Mouse (Mus musculus): ENCODE data around the gene Melk. TPM values are rescaled to one million over a fixed set of nuclear protein-coding genes. Genes with fewer than 3 reads are reported as not detected.

The Melk gene
- total RNA-seq (2015) (17.4 and 18.9 TPM in 2 replicates), total RNA-seq (2017) (22.3 and 25.2 TPM in 2 replicates)

DNA sequence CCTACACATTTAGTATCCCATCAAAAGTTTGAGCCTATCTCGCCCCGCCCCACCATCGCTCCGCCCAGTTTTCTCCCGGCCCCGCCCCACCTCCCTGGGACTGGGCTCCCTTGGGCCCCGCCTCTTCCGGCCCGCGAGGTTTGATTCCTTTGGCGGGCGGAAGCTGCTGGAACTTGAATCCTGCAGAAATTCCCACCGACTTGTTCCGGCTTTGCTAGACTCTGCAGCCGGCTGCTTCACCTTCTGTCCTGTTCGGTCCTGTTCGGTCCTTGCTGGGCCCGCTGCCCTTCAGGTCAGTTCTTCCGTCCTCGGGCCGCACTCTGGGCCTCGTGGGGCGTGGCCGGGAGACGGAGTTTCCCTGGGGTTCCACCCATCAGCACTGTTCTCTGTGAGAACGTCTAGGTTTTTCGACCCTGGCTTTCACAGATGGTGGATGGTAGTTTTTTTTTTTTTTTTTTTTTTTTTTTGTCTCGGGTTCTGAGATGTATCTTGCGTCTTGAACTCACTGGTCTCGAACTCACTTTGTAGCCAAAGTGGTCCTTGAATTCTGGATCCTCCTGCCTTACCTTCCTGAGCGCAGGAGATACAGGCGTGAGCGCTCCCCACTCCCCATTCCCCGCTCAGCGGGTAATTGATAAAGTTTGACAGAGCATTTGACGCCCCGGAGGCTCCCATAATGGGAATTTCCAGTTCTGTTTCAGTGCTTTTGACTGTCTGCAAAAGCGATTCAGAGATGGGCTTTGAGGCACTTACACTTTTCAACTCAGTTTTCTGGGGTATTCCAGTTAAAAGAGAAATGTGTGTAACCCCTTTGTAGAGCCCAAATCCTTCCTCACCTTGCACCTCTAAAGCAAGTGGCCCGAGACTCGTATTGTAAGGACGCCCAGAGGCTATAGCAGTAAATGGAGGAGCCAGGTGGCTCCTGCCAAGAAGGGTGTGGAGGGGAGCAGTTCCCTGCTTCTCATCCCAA is at the start of gene Melk:
TSS of gene Melk (plus strand) at position 96 of the 970 bp plus-strand sequence.
- ATAC-seq (replicated peaks; ENCODE audit: poor library complexity), result peak; percentile 97

DNA sequence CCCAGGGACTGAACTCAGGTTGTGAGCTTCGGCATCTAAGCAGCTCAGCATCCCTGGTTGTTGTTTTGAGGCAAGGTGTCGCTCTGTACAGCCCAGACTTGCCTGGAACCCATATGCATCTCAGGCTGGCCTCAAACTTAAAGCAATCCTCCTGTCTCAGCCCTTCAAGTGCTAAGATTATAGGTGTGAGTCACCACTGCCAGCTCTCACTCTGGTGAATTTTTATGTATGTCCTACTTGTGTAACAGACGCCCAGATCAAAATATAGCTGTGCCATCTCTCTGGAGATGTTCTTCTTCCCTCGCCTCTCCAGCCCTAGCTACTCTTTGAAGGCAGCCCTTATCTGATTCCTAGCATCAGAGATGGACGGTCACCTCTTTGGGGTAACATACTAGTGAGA is 49.2 kb upstream of the Melk start:
- ATAC-seq (replicated peaks; ENCODE audit: poor library complexity), result no peak

DNA sequence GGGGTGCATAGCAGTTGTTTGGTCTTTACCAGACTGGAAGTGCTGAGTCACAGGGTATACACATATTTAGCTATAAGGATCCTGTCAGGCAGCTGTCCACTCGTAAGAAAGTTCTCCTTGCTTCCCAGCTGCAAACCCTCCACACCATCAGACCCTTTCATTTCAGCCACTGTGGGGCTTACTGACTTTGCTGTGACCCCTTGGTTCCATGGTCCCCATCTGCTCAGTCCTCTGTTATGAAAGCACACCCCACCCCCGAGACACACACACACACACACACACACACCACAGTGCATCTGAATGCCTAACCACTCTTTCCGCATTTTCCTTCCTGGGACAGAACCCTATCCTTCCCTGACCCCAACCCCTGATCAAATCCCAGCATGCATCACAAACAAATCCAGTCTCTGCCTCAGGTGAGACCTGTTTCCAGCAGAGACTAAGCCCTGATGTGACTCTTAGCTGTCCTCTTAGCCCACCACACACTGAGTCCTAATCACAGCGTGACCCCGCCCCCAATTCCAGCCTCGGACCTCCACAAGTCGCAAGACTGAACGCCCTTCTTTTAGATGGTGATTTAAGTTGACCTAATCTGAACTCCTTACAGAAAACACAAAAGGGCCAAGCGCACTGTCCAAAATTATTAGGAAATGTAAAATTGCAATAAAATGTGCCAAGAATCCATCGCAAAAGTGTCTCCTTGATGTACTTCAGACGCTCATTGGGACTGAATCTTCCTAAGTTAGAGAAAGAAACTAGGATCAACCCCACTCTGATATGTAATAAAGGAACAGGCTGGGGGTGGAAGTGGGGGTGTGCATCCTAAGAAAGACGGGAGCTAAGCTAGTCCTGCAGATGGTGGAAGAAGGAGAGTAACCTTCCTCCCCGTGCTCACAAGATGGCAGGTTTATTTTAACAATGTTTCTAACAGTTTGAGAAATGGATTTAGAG is 48.4 kb upstream of the Melk start:
- no peak for ATAC-seq (replicated peaks; ENCODE audit: poor library complexity)

DNA sequence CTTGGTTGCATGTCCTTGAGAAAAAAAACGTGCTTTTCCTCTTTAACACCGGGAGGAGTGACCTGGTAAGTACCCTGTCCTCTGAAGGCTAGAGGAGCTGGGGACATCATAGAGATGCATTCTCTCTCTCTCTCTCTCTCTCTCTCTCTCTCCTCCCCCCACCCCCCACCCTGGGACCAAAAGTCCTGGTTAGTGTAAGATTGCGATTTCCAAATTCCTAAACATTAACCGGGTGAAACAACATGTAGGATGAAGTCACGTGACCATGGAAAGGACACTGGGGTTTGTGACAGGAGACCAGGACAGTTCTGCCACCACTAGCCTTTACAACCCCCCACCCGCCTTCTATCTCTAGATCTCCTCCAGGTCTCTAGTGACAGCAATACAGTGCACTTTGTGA is 47.5 kb upstream of the Melk start:
- no peak for ATAC-seq (replicated peaks; ENCODE audit: poor library complexity)

DNA sequence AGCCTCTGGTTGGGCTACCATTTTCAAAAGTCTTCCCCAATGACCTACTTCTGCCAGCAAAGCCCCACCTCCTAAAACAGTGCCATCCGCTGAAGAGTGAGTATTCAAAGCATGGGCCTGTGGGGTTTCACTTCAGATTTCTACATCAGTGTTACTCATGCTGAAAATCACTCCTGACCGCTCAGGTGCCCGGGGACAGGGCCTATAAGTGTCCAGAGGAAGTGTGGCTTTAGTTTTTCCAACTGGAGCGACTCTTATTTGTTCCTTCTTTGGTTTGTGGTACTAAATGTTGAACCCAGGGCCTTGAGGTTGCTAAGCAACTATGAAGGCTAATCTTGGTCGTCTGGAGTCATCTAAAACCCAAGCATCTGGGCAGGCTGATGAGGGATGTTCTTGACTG is 46.1 kb upstream of the Melk start:
- ATAC-seq (replicated peaks; ENCODE audit: poor library complexity), result no peak

DNA sequence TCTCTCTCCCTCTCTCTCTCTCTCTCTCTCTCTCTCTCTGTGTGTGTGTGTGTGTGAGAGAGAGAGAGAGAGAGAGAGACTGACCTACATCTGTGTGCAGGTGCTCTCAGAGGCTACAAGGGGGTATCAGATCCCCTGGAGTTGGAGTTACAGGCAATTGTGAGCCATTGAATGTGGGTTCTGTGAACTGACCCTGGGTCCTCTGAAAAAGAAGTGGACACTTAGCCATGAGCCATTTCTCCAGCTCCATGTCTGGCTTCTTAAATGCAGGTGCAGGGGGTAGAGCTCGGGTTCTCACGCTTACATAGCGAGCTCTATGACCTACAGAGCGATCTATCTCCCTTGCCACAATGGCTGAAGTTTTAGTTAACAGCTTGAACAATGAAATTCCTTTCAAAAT is 41.5 kb upstream of the Melk start:
- no peak for ATAC-seq (replicated peaks; ENCODE audit: poor library complexity)

DNA sequence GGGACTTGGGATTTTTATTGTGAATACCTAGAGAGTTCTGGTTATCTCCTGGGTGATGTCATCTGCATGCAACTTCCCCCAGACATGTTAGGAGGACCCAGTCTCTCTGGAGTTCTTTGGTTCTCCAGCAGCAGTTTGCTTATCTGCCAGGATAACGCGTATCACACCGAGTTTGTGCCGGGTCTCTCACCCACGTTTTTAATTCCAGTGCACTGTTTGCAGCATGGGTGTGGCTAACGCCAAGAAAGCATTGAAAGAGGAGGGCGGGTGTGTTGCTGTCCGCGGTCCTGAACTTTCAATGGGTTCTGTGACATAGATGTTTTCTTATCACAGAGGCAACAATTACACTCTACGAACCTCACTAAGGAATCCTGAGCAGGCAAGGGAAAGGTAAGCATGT is 40.4 kb upstream of the Melk start:
- peak; percentile 90 for ATAC-seq (replicated peaks; ENCODE audit: poor library complexity)

DNA sequence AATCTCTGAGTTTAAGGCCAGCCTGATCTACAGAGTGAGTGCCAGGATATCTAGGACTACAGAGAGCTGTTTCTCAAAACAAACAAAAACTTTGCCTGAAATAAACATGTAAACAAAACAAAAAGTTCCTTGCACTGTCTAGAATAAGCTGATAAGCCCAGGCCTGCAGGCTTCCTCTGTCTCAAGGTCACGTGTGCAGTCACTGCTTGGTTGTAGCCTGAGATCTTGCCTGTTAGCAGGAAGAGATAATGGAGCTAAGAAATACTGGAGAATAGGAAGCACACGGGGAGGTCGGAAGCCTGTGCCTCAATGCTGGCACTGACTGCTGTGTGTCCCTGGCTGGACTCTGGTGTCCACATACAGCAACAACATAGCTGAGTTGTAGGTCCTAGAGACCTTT is 35.2 kb upstream of the Melk start:
- ATAC-seq (replicated peaks; ENCODE audit: poor library complexity), result no peak

DNA sequence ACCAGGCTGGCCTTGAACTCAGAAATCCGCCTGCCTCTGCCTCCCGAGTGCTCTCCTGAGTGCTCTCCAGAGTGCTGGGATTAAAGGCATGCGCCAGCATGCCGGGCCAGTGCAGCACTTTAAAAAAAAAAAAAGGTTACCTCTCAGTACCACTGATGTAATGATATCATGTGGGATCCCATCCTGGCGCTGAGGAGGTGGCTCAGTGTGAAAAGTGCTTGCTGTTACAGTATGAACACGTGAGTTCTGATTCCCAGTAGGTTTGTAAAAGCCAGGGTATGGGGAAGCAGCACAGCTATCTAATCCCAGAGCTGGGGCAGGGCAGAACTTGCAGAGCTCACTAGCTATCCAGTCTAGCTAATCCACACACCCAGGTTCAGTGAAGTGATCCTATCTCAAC is 33.2 kb upstream of the Melk start:
- no peak for ATAC-seq (replicated peaks; ENCODE audit: poor library complexity)

DNA sequence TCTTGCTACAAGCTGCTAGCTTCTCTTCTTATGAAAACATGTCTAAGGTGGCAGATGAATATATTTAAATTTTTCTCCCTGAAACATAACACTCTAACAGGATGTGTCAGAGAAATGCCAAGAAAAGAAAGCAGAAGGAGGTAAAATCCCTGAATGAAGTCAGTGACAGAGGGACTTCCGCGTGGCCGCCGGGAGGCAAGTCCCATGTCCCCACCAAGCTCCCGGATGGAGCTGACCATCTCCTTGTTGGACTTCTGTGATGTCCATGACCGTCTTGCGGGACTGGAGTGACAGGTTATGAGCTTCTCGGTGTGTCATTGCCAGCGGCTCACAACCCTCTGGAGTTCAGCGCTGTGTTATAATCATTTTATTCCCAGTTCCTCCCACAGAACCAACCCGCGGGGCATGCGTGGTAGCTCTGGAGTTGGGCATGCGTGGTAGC is 31.3 kb upstream of the Melk start:
- ATAC-seq (replicated peaks; ENCODE audit: poor library complexity), result no peak

DNA sequence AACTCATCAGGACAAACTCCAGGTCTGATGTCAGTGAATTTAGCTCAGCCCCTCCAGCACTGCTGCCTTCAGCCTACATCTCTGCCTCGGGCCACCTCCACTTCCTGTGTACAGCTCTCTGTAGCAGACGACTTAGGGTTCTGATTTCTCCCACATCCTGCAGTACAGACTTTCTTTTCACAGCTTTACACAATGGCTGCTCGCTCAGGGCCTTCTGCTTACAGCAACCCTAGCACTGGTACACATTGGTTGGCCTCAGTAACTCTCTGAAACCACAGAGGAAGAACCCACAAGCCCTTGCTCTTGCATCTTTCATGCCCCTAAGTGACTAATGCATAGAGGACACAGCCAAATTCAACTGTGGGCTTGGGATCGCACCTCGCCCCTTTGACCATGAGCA is 29.5 kb upstream of the Melk start:
- no peak for ATAC-seq (replicated peaks; ENCODE audit: poor library complexity)

DNA sequence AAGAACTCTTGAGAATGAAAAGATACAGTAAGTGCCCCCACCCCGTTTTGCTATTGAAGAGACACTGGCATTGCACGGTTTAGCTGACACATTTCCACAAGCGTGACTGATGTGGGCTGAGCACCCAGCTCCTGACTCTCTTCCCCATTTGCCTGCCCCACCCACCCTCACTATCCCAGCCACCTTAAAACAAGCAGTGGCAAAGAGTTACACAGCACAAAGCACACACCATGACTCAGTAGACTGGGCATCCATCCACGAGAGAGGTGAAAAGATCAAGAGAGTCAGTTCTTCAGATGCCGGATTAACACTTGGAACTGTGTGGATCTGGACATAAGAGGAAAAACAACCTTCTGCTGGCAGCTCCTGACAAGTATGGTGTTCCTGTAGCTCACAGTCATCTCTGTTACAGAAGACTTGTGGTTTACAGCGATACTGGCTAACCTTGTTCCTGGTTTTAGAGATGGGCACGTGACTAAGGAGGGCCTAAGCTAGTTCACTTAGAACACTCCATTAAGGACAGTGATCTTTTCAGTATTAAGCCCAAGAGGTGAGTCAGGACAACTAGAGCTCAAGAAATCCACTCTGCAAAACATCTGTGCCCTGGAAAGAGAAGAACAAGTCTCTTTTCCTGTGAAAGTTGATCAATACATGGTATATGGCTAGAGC is 18.9 kb upstream of the Melk start:
- peak; percentile 31; the same call in 1 of the 2 replicates for ATAC-seq (replicated peaks; ENCODE audit: poor library complexity)

DNA sequence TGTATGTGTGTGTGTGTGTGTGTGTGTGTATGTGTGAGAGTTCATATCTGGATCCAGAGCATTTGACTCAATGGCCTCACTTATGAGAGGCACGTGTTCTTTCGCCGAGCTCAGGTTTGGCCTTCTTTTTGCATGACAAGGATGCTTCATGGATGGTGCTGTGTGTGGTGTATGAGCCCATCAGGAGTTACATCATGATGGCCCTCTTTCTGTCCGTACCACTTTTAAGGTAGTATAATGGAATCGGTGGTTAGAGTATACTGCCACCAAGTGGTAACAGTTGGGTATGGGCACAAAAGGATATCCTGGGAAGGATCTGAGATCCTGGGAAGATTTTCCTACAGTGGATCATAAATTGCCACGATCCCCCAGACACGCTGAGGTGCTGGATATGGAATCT is 8.1 kb upstream of the Melk start:
- ATAC-seq (replicated peaks; ENCODE audit: poor library complexity), result peak; percentile 74

DNA sequence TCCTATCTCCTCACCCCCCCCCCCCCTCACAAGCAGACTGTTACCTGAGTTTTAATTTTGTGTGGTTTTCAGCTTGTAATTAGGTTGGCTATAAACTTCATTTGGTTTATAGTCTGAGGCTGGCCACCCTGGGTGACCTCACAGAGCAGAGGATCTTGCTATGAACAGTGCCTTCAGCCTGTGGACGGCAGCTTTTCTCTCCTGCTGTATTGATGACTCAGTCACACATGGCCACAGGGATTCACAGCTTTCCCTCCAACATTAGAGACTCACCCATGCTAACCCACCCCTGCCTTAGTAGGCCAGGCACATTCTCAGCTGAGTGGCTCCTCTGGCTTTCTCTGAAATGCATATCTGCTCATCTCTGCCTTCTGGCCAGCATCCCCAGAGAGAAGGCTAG is 4.8 kb upstream of the Melk start:
- no peak for ATAC-seq (replicated peaks; ENCODE audit: poor library complexity)

DNA sequence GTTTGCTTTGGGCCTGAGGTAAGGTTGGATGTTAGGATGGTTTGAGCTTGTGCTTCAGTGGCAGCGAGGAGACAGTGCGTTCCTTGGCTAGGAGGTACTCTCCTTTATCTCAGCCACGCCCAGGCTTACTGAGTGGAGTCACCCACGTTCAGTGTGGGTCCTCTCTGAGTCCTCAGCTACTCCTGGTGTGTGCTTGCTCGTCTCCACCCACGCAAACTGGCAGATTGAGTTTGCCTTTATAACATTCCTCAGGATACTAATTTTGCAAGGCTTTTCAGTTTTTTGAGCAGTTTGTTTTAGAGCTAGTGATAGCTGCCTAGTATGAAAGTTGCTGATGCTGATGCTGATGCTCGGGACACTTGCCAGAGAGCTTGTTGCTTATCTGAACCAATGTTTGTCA is 5.9 kb downstream of the Melk start:
- no peak for ATAC-seq (replicated peaks; ENCODE audit: poor library complexity)

DNA sequence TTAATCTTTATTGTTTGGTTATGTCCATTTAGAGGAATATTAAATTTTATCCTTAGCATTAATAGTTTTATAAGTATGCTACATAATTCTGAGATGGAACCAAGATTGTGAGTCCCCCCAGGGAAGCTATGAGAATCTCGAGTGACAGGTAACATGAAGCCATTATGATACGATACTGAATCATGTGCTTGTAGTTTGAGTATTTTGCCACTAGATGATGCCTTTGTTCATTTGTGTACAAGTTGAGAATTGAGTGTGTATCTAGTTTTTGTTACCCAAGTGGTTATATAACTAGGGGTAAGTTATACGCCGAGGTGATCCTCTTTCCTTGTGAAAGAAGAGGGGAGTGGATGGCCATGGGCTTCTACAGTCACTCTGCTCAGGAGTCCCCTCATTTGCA is 9.8 kb downstream of the Melk start:
- ATAC-seq (replicated peaks; ENCODE audit: poor library complexity), result no peak

DNA sequence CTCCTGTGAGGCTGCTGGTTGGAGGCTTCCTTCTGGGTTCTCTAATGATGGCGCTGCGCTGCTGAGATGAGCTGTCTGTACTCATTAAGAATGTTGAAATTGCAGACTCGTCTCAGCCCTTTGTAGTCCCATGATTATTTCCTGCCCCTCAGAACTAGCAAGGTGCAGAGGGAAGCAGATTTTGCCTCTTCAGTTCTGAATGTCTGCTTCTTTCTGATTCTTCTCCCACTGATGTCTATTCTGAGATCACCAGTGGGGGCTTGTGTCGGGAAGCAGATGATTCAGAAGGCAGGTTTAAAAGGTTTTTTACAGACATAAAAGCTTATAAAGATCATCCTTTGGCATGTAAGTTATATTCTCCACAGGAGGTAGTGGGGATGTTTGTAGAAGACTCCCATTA is 10.2 kb downstream of the Melk start:
- no peak for ATAC-seq (replicated peaks; ENCODE audit: poor library complexity)

DNA sequence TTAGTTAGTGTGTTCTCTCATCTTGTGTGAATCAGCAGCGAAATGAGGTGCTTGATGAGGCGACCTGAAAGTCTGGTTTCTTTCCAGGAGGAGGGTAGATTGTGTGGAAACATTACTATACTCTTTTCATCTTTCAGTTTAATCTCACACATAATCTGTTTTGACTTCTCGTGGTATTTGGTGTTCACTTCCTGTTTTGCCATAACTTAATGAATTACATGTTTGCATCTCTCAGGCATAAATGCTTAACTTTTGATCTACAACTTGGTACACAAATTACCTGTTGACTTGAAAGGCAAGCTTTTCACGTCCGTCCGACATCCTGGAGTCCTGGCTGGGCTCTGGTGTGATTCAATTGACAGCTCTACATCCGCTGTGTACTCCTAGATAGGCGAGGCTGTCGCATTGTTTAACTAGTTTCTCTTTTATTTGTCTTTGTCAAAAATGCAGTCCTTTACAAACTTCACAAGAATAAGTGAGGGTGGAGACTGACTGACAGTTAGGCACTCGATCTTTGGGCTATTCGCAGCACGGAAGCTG is 15.7 kb downstream of the Melk start:
- ATAC-seq (replicated peaks; ENCODE audit: poor library complexity), result no peak

DNA sequence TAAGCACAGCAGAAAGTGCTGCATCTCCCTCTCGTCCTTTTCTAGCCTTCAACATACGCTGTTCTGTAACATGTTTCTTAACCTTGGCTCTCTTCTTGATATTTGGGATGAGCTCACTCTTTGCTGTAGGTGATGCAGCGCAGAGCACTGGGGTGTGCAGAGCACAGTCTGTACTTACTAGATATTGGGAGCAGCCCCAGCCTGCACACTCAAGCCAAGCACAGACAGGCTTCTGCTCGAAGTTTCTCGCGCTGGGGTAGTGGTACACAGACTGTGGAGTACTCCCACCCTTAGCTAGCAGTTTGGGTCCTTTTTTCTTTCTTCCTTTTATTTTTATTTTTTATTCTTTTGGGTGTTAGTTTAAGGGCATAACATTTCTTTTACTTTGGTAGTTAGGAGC is 19.8 kb downstream of the Melk start:
- ATAC-seq (replicated peaks; ENCODE audit: poor library complexity), result no peak

DNA sequence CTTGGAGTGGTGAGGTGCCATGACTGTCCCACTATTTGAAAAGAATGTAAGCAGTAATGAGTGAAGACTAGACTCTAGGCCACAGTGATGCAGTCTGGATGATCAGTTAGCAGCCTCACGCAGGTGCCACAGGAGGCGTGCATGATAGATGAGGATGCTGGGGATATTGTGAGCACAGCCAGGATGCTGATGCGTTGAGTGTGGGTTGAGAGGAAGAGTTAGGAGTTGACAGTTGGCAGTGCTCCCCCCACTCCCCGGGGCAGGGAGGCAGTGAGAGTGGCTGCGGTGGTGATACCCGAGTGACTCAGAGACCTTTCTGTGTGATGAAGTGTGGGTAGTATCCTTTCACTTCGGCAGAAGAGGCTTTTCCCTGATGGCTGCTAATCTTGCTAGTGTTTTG is 21.4 kb downstream of the Melk start:
- no peak for ATAC-seq (replicated peaks; ENCODE audit: poor library complexity)

DNA sequence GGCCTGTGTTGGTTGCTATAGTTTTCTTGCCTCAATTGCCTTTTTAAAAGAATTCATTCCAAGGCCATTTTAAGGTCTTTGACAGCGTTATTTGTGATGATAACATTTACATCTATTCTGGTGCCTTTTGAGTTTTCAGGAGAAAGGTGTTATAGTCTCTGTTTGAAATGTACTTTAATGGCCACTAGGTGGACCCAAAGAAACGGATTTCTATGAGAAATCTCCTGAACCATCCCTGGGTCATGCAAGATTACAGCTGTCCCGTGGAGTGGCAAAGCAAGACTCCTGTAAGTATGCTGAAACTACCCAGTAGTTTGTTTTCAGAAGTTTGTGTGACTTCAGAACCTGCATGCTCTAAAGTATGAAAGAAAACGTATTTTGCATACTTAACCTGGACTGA is 24.8 kb downstream of the Melk start:
- ATAC-seq (replicated peaks; ENCODE audit: poor library complexity), result no peak

All from megakaryocyte progenitor cell, adult 5-6 weeks (primary cell).